Mouse (Mus musculus) heart, postnatal 25 days (tissue): Measurements from ENCODE around the gene Erp27. TPM values are rescaled to one million over a fixed set of nuclear protein-coding genes. Genes with fewer than 3 reads are reported as not detected.
"Not testable (repeated sequence)": the region's sequence is repeated elsewhere in the genome, so short reads cannot be mapped to it uniquely, and the experiment has no call there.

Experiments
- DNase-seq: peaks from one replicate; pipeline ENCODE4 v3.0.0; 2022; ENCODE audit warnings: low spot score
- intact Hi-C: fragments of 180-260 bp; cut with DNase I; formaldehyde crosslinking; loops from one replicate; pipeline ENCODE4 v1.15.1; 2025
- total RNA-seq, 2 experiments: library from RNA; stranded (reverse); gene quantifications; 2 replicates each; pipeline ENCODE4 v1.2.3; 2021

Erp27 gene
- not detected for total RNA-seq

- no peak for DNase-seq
- intact Hi-C loops: no loop called here
Measured at GRCm38 (mm10) chr6:136922080-136922479, at the start of gene Erp27. Gene Erp27 (minus strand): TSS chr6:136922180.

- intact Hi-C loops: loop anchor here (5.0 kb wide), 1 partner anchor 107 kb away; no protein-coding TSS in a partner anchor
- DNase-seq: not testable (repeated sequence)
Measured at GRCm38 (mm10) chr6:136968877-136969276, 46.9 kb upstream of the Erp27 start.

- intact Hi-C loops: loop anchor here (5.0 kb wide), 1 partner anchor 105 kb away; no protein-coding TSS in a partner anchor
- no peak for DNase-seq
Measured at GRCm38 (mm10) chr6:136967466-136967865, 45.5 kb upstream of the Erp27 start.

GRCm38 (mm10) chr6:136965912-136966311 lies 43.9 kb upstream of the Erp27 start:
- no peak for DNase-seq
- intact Hi-C loops: loop anchor here (1.0 to 5.0 kb wide), 2 partner anchors 42 to 104 kb away; no protein-coding TSS in a partner anchor

GRCm38 (mm10) chr6:136964609-136965510 lies 42.9 kb upstream of the Erp27 start:
- intact Hi-C loops: loop anchor here (1.0 to 5.0 kb wide), 2 partner anchors 41 to 103 kb away; no protein-coding TSS in a partner anchor
- no peak for DNase-seq

- intact Hi-C loops: no loop called here
Measured at GRCm38 (mm10) chr6:136962957-136963356, 41.0 kb upstream of the Erp27 start.

GRCm38 (mm10) chr6:136959131-136959530 lies 37.2 kb upstream of the Erp27 start:
- intact Hi-C loops: no loop called here
- DNase-seq: no peak

More at GRCm38 (mm10) chr6:136962957-136963356, 41.0 kb upstream of the Erp27 start:
- no peak for DNase-seq

- intact Hi-C loops: no loop called here
- no peak for DNase-seq
Measured at GRCm38 (mm10) chr6:136957062-136957461, 35.1 kb upstream of the Erp27 start.

- intact Hi-C loops: no loop called here
- no peak for DNase-seq
Measured at GRCm38 (mm10) chr6:136955240-136955639, 33.3 kb upstream of the Erp27 start.

- intact Hi-C loops: no loop called here
- no peak for DNase-seq
Measured at GRCm38 (mm10) chr6:136954715-136955114, 32.7 kb upstream of the Erp27 start.

GRCm38 (mm10) chr6:136954192-136954591 lies 32.2 kb upstream of the Erp27 start:
- DNase-seq: no peak
- intact Hi-C loops: no loop called here

GRCm38 (mm10) chr6:136952930-136953329 lies 30.9 kb upstream of the Erp27 start:
- no peak for DNase-seq
- intact Hi-C loops: no loop called here

- intact Hi-C loops: no loop called here
- no peak for DNase-seq
Measured at GRCm38 (mm10) chr6:136950171-136950570, 28.2 kb upstream of the Erp27 start.

GRCm38 (mm10) chr6:136947716-136948115 lies 25.7 kb upstream of the Erp27 start:
- intact Hi-C loops: no loop called here

GRCm38 (mm10) chr6:136946943-136947342 lies 25.0 kb upstream of the Erp27 start:
- no peak for DNase-seq
- intact Hi-C loops: no loop called here

More at GRCm38 (mm10) chr6:136947716-136948115, 25.7 kb upstream of the Erp27 start:
- DNase-seq: no peak

GRCm38 (mm10) chr6:136946241-136946640 lies 24.3 kb upstream of the Erp27 start:
- DNase-seq: no peak
- intact Hi-C loops: no loop called here

GRCm38 (mm10) chr6:136944511-136944910 lies 22.5 kb upstream of the Erp27 start:
- DNase-seq: no peak

GRCm38 (mm10) chr6:136943392-136943791 lies 21.4 kb upstream of the Erp27 start:
- intact Hi-C loops: no loop called here

More at GRCm38 (mm10) chr6:136944511-136944910, 22.5 kb upstream of the Erp27 start:
- intact Hi-C loops: no loop called here

GRCm38 (mm10) chr6:136942280-136942679 lies 20.3 kb upstream of the Erp27 start:
- DNase-seq: no peak
- intact Hi-C loops: no loop called here

More at GRCm38 (mm10) chr6:136943392-136943791, 21.4 kb upstream of the Erp27 start:
- no peak for DNase-seq

- intact Hi-C loops: no loop called here
- DNase-seq: peak; percentile 24
Measured at GRCm38 (mm10) chr6:136941051-136942021, 19.4 kb upstream of the Erp27 start, which contains the start of gene Arhgdib. Gene Arhgdib (minus strand): TSS chr6:136941899.
